Mouse (Mus musculus): ENCODE results near the gene Acat3. TPM values are rescaled to one million over a fixed set of nuclear protein-coding genes. Genes with fewer than 3 reads are reported as not detected.
"Not testable (repeated sequence)": the region's sequence is repeated elsewhere in the genome, so short reads cannot be mapped to it uniquely, and the experiment has no call there.

The Acat3 gene
- total RNA-seq (2017) = 0.35 and 0.86 TPM in 2 replicates

GRCm38 (mm10) chr17:12940151-12940805 is at the start of gene Acat3:
Gene Acat3, minus strand, starts transcription at chr17:12940600.
- 0 out of 2 replicates have a peak, but pooled peaks have one; percentile 23 for ATAC-seq (ENCODE audit: extremely low read depth, insufficient number of reproducible peaks, low FRiP score, poor library complexity, severe bottlenecking)

- not testable (repeated sequence) for ATAC-seq (ENCODE audit: extremely low read depth, insufficient number of reproducible peaks, low FRiP score, poor library complexity, severe bottlenecking)
Observed at GRCm38 (mm10) chr17:12988096-12988495, 47.7 kb upstream of the Acat3 start.

DNA sequence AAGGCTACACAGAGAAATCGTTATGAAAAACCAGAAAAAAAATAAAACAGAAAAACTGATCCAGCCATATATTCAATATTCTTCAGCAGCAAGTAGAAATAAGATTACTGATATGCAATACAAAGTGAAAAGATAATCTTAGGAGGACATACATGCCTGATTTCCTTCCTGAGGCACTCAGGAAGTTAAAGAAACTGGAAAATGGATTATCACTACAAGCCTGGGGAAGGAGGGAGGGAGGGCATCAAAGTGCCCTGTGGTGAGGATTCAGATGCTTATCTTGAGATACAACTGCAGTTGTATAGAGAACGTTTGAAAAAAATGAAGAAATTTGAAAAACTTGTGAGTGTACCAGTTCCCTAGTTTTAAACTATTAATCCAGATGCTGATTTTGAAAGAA is 43.6 kb upstream of the Acat3 start:
- ATAC-seq (ENCODE audit: extremely low read depth, insufficient number of reproducible peaks, low FRiP score, poor library complexity, severe bottlenecking) = no peak

- ATAC-seq (ENCODE audit: extremely low read depth, insufficient number of reproducible peaks, low FRiP score, poor library complexity, severe bottlenecking) = no peak
Observed at GRCm38 (mm10) chr17:12978546-12978945, 38.1 kb upstream of the Acat3 start.

- ATAC-seq (ENCODE audit: extremely low read depth, insufficient number of reproducible peaks, low FRiP score, poor library complexity, severe bottlenecking) = no peak
Observed at GRCm38 (mm10) chr17:12973851-12974250, 33.5 kb upstream of the Acat3 start.

DNA sequence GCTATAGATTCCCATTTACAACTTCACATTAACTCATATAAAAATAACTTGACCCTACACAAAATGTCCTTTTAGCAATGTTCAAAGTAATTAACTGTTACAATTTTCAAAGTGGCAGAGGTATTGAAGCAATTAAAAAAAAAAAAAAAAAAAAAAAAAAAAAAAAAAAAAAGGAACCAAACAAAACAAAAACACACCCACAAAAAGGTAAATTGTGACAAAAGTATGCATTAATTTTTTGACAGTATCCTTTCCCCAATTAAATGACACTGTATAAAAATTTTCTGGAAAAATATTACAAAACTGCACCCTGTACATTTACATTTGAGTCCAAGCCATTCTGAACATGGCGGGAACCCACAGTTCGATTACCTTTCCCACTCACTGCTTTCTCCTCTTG is 26.8 kb upstream of the Acat3 start:
- no peak for ATAC-seq (ENCODE audit: extremely low read depth, insufficient number of reproducible peaks, low FRiP score, poor library complexity, severe bottlenecking)

DNA sequence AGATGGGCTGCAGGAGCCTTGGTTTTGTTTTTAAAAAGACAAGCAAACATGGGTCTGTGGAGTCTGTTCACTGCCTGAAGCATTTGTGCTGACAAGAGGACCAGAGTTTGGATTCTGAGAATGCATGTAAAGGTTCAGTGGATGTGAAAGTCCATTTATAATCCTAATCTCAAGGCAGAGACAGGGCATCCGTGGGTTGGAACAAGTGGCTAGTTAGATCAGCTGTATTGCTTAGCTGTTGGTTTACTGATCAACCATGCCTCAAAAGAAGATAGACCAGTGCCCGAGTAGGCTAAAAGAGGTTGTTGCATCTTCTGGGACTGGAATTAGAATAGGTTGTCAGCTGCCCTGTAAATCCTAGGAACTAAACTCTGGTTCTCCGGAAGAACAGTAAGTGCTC is 23.1 kb upstream of the Acat3 start:
- no peak for ATAC-seq (ENCODE audit: extremely low read depth, insufficient number of reproducible peaks, low FRiP score, poor library complexity, severe bottlenecking)

GRCm38 (mm10) chr17:12960331-12960873 is 20.0 kb upstream of the Acat3 start, which contains the start of gene Acat2:
Gene Acat2, minus strand, starts transcription at chr17:12960747.
- ATAC-seq (ENCODE audit: extremely low read depth, insufficient number of reproducible peaks, low FRiP score, poor library complexity, severe bottlenecking) = peak; percentile 92

- not testable (repeated sequence) for ATAC-seq (ENCODE audit: extremely low read depth, insufficient number of reproducible peaks, low FRiP score, poor library complexity, severe bottlenecking)
Observed at GRCm38 (mm10) chr17:12959377-12959776, 19.0 kb upstream of the Acat3 start.

DNA sequence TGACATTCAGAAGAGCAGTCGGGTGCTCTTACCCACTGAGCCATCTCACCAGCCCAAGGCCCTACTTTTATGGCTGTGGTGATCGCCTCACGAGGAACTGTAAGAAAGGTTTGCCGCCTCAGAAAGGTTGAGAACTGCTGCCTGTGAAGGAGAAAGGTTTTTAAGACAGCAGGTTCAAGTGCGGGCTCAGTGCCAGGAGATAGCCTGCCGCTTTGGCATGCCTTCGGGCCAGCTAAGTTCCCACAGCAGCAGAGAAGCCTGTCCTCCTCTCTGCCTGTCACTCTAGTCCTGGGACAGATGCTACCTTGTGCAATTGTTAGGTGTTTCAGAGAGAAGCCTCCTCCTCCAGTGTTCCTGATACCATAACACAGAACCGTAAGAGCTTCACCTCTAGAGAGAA is 16.3 kb upstream of the Acat3 start:
- no peak for ATAC-seq (ENCODE audit: extremely low read depth, insufficient number of reproducible peaks, low FRiP score, poor library complexity, severe bottlenecking)

DNA sequence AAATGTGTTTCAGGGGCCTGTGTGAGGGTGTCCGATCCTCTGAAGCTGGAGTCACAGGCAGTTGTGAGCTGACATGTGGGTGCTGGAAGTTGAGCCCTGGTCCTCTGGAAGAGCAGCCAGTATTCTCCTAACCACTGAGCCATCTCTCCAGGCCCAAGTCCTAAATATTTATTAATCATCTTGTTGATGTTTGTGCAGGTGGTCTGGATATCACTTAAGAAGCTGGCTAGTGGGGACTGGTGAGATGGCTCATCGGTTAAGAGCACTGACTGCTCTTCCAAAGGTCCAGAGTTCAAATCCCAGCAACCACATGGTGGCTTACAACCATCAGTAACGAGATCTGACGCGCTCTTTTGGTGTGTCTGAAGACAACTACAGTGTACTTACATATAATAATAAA is 9.3 kb upstream of the Acat3 start:
- no peak for ATAC-seq (ENCODE audit: extremely low read depth, insufficient number of reproducible peaks, low FRiP score, poor library complexity, severe bottlenecking)

GRCm38 (mm10) chr17:12942459-12943162 is 2.2 kb upstream of the Acat3 start:
- ATAC-seq (ENCODE audit: extremely low read depth, insufficient number of reproducible peaks, low FRiP score, poor library complexity, severe bottlenecking) = no peak

GRCm38 (mm10) chr17:12941543-12942260 is 1.3 kb upstream of the Acat3 start:
- no peak for ATAC-seq (ENCODE audit: extremely low read depth, insufficient number of reproducible peaks, low FRiP score, poor library complexity, severe bottlenecking)

GRCm38 (mm10) chr17:12939377-12940148 is 837 bp downstream of the Acat3 start:
- ATAC-seq (ENCODE audit: extremely low read depth, insufficient number of reproducible peaks, low FRiP score, poor library complexity, severe bottlenecking) = not testable (repeated sequence)

DNA sequence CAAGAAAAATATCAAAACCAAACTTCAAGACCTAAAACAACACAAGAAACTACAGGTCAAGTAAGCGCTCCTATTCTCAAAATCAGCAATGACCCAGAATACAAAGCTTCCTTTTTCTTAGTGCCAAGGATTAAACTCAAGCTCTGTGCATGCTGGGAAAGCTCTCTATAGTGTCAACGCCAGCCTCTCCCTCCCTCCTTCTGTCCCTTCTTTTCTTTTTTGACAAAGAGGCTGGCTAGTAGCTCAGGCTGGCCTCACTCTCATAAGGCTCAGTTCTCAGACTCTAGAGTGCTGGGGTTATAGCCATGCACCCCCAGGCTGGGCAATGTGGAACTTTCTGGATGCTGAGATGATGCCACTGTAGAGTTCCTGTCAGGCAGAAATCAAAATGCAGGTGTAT is 2.3 kb downstream of the Acat3 start:
- ATAC-seq (ENCODE audit: extremely low read depth, insufficient number of reproducible peaks, low FRiP score, poor library complexity, severe bottlenecking) = no peak

GRCm38 (mm10) chr17:12937412-12937970 is 2.9 kb downstream of the Acat3 start:
- ATAC-seq (ENCODE audit: extremely low read depth, insufficient number of reproducible peaks, low FRiP score, poor library complexity, severe bottlenecking) = no peak

GRCm38 (mm10) chr17:12935719-12936118 is 4.7 kb downstream of the Acat3 start:
- ATAC-seq (ENCODE audit: extremely low read depth, insufficient number of reproducible peaks, low FRiP score, poor library complexity, severe bottlenecking) = no peak

DNA sequence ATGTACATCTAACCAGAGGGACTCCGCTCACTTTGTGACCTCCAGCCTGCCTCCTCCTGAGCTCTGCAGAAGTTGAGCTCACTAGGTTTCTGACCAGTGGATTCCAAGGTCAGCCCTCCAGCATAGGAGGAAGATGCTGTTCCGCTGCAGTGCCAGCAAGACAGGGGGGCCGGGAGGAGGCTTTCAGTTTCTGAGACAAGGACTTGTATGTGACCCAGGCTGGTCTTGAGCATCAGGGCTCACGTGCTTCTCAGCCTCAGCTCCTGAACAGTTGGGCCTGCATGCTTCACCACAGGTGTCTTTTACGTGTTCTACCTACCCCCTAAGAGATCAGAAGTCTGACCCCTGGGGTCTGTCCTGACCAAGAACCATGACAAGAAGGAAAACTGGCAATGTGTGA is 8.8 kb downstream of the Acat3 start:
- not testable (repeated sequence) for ATAC-seq (ENCODE audit: extremely low read depth, insufficient number of reproducible peaks, low FRiP score, poor library complexity, severe bottlenecking)
